Mouse (Mus musculus) frontal cortex, postnatal 10 days (tissue): ENCODE data around the gene Hist1h1d.
"Not testable (repeated sequence)": the region's sequence is repeated elsewhere in the genome, so short reads cannot be mapped to it uniquely, and the experiment has no call there.

ENCODE experiments used
- DNase-seq, 2 experiments: peaks; one replicate each; pipeline ENCODE4 v3.0.0; 2022; ENCODE audit warnings: low spot score in 2 of 2, mixed read lengths in 1 of 2

The Hist1h1d gene

GRCm38 (mm10) chr13:23573034-23573897 is 20.2 kb downstream of the Hist1h1d start:
- not testable (repeated sequence) for DNase-seq

- DNase-seq: peak; percentile 90 to 93
Measured at GRCm38 (mm10) chr13:23573898-23574524, 20.9 kb downstream of the Hist1h1d start, which contains the start of the genes Hist1h2bf and Hist1h2ad. Hist1h2bf (minus strand) TSS chr13:23574196. Hist1h2ad (plus strand) TSS chr13:23574381.

GRCm38 (mm10) chr13:23574546-23575170 is 21.6 kb downstream of the Hist1h1d start:
- DNase-seq: not testable (repeated sequence)

GRCm38 (mm10) chr13:23575271-23575851 is 22.3 kb downstream of the Hist1h1d start, which contains the start of gene Hist1h3d:
Hist1h3d (plus strand) TSS chr13:23575763.
- peak in 1 of 2 experiments; percentile 44 for DNase-seq

- not testable (repeated sequence) for DNase-seq
Measured at GRCm38 (mm10) chr13:23575864-23576313, 22.8 kb downstream of the Hist1h1d start.

- no peak for DNase-seq
Measured at GRCm38 (mm10) chr13:23576351-23576881, 23.4 kb downstream of the Hist1h1d start.

GRCm38 (mm10) chr13:23576906-23577639 is 24.0 kb downstream of the Hist1h1d start:
- no peak for DNase-seq

GRCm38 (mm10) chr13:23577835-23578234 is 24.8 kb downstream of the Hist1h1d start:
- DNase-seq: no peak

GRCm38 (mm10) chr13:23581408-23582218 is 28.6 kb downstream of the Hist1h1d start, which contains the start of gene Hist1h4d:
Hist1h4d (plus strand) TSS chr13:23581598.
- peak; percentile 95 to 97 for DNase-seq

- no peak for DNase-seq
Measured at GRCm38 (mm10) chr13:23582219-23583056, 29.4 kb downstream of the Hist1h1d start.

- no peak for DNase-seq
Measured at GRCm38 (mm10) chr13:23583387-23584068, 30.5 kb downstream of the Hist1h1d start.

- DNase-seq: no peak
Measured at GRCm38 (mm10) chr13:23584331-23584730, 31.3 kb downstream of the Hist1h1d start.

GRCm38 (mm10) chr13:23585029-23585441 is 32.0 kb downstream of the Hist1h1d start:
- DNase-seq: peak in 1 of 2 experiments; percentile 61

- DNase-seq: peak; percentile 60 to 65
Measured at GRCm38 (mm10) chr13:23585442-23586098, 32.5 kb downstream of the Hist1h1d start.

GRCm38 (mm10) chr13:23586099-23586939 is 33.3 kb downstream of the Hist1h1d start:
- no peak for DNase-seq

GRCm38 (mm10) chr13:23586940-23587225 is 33.8 kb downstream of the Hist1h1d start:
- no peak for DNase-seq

- DNase-seq: no peak
Measured at GRCm38 (mm10) chr13:23591206-23591605, 38.1 kb downstream of the Hist1h1d start.
